Mouse (Mus musculus) layer of hippocampus, adult 2 months (tissue): Measurements from ENCODE around the gene Ift140. TPM values are rescaled to one million over a fixed set of nuclear protein-coding genes. Genes with fewer than 3 reads are reported as not detected.

ENCODE experiments used
- DNase-seq, 2 experiments: peaks; one replicate each; pipeline ENCODE4 v3.0.0; 2022; ENCODE audit warnings: low spot score in 2 of 2
- H3K27ac ChIP-seq: fragments of 200-600 bp; 2 replicates; pipeline ENCODE4 v1.8.1; 2022
- H3K4me3 ChIP-seq: fragments of 200-600 bp; 2 replicates; pipeline ENCODE4 v1.8.1; 2022; ENCODE audit warnings: mild to moderate bottlenecking
- CTCF ChIP-seq: fragments of 200-600 bp; conservative IDR thresholded peaks from 2 replicates; pipeline ENCODE4 v1.8.1; 2022; ENCODE audit warnings: antibody characterized with exemption, mild to moderate bottlenecking, moderate library complexity
- total RNA-seq, 2 experiments: library from RNA; stranded (reverse); gene quantifications; 2 replicates each; pipeline ENCODE4 v1.2.3; 2021

Ift140 gene
- total RNA-seq, 2 experiments from 2014 or later: 23.5 to 25.0 TPM

DNA sequence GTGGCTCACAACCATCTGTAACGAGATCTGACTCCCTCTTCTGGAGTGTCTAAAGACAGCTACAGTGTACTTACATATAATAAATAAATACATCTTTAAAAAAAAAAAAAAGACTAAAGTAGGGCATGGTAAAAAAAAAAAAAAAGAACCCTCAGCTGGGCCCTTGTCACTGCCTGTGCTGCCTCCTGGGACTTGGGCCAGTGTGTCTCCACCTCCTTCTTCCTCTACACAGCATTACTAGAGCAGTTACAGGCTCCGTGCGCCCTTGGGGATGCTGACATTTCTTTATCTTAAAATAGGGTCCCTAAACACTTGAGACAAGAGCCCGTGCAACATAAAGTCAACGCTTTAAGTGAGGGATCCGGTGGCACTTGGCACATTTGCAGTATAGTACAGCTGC lies 31.3 kb downstream of the Ift140 start:
- no peak for TF ChIP-seq CTCF
- H3K27ac ChIP-seq: no peak overlapping the region
- H3K4me3 ChIP-seq: no peak overlapping the region
- no peak for DNase-seq

DNA sequence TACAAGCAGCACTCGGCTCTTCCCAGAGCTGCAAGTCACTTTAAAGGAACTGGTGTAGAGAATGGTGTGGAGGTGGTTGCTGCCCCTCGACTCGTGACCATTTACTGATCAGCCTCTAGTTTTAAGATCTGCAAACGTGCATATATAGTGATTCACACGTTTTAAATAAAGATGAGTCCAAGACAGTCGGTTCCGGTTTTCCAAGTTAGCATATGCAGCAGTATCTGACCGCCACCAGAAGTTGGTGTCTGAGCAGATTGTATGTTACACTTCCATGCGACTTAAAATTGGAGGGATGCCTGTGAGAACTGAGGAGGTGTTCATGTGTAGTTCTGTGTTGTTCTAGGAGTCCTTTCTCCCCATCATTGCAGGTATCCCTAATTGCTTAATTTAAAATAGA lies 37.4 kb downstream of the Ift140 start:
- TF ChIP-seq CTCF: no peak
- DNase-seq: no peak
- Histone ChIP-seq H3K27ac (no peak overlapping the region), H3K4me3 (no peak overlapping the region)

DNA sequence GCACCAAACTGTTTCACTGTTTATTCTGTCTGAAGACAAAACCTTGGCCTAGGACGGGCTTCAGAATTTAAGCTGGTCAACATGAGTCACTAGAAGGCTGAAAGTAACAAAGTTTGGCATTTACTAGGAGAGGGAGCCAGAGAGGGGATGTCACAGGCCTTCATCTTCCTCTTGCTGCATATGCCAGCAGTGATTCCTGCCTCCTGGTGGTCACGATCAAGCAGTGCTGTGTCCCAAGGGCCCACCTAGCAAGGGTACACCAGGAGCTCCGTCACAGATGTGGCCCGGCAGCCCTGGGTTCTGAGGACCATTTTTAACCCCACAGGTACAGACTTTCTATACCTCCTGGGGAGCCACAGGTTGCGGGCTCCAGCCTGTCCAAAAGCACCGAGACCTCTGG lies 41.2 kb downstream of the Ift140 start:
- DNase-seq: no peak
- TF ChIP-seq CTCF: peak; percentile 45
- H3K27ac ChIP-seq: no peak overlapping the region
- H3K4me3 ChIP-seq: no peak overlapping the region

DNA sequence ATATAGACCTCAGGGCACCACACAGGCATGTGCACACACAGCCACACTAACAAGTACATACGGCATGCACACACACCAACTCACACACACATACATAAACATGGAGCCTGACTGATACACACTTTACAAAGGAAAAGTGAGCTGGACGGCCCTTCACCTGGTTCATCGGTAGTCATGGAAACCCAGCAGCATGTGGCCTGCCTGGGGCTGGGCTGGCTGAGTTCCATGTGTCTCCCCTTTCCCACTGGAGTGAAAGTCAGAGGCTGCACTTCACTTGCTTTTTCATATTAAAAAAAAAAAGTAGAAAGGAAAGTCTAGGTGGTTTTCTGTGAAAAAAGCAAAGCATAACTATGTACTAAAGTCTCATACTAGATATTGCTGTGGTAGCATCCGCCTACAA lies 47.4 kb downstream of the Ift140 start:
- H3K4me3 ChIP-seq: no peak overlapping the region
- peak overlapping the region; percentile 51 for H3K27ac ChIP-seq
- no peak for TF ChIP-seq CTCF
- DNase-seq: no peak

DNA sequence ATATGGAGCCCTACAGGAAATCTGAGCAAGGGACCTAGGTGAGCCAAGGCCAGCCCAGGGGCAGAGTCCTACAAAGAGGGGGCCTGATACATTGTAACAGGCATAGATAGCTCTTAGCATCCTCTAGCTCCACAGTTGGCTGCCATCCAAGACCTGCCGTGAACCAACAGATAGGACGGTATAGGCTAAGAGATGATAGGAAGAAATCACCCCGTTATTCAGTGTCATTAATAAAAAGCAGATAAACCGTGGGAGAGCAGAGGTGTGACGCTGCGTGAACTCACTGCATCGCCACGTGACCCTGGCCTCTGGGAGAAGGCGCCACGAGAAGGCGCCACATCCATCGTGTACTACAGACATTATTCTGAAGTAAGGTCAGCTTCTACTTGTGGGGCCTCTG lies 48.0 kb downstream of the Ift140 start:
- no peak for DNase-seq
- Histone ChIP-seq H3K4me3 (no peak overlapping the region), H3K27ac (peak overlapping the region; percentile 51)
- TF ChIP-seq CTCF: no peak

DNA sequence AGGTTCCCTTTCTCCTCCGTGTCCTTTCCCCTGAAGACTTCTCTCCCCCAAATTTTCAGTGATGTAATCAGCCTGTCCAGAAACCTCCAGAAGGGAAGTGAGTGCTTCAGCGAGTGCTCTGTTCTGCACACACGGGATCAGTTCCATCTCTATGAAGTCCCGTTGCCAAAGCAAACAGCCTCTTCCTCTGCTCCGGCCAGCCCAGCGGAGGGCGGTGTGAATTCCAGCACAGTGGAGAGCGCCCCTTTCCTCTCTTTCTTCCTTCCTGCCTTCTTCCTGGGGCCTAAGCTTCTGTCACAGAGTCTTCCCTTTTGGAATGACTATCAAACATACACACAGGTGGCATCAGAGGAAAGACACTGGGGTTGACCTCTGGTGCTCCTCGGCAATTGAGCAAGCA lies 48.5 kb downstream of the Ift140 start:
- no peak for DNase-seq
- no peak for TF ChIP-seq CTCF
- no peak overlapping the region for H3K4me3 ChIP-seq
- peak overlapping the region; percentile 51 for H3K27ac ChIP-seq

DNA sequence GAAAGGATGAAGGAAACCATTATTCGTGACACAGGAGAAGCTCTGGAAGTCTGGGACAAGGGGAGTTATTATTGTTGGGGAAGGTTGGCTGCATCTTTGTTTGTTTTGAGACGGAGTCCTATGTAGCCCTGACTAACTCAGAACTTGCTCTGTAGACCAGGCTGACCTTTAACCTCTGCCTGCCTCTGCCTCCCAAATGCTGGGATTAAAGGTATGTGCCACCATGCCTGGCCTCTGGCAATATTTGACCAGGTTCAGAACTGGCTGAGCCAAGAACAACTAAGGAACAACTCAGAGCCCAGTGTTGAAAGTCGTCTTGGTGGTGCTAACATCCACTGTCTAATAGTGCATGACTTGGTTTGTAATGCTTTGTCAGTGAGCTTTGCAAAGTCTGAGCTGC lies 49.3 kb downstream of the Ift140 start:
- TF ChIP-seq CTCF: no peak
- no peak for DNase-seq

DNA sequence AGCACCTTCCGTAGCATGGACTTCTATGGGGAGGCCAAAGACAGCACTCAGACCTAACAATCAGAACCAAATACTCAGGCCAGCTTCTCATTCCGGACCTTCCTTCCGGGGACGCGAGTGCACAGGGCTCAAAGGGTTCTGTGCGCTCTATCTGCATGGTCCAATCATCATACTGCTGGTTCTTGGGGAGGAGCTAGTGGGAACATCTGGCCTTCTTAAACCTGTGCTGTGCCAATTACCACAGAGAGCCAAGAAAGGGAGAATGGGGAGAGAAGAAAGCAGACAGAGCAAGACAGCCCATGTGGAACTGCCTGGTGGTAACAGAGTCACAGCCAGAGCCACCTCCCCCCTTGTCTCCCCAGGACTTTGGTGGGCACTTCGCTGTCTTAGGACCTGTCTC lies 50.7 kb downstream of the Ift140 start:
- peak overlapping the region; percentile 78 for H3K27ac ChIP-seq
- no peak for TF ChIP-seq CTCF
- no peak for DNase-seq

More for the DNA sequence above, 49.3 kb downstream of the Ift140 start:
- 0 out of 2 replicates have a peak overlapping the region, but pooled peaks have one; percentile 28 for H3K27ac ChIP-seq
- no peak overlapping the region for H3K4me3 ChIP-seq

DNA sequence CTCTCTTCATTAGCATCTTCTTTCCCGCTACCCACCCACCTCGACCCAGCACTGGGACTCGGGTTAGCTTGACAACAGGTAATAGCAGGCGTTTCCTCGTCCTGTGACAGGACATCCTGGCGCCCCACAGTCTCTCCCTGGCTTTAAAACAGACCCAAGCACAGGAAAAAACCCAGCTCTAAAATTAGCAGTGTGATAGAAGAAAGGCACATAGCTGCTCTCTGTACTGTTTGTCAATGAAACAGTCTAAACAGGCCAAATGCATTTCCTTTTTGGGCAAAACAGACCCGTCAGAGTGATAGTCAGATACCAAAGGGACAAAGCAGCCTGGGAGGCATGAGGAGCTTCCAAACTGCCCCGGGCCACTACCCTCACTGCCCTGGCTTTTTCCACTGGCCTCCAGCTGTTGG lies 51.6 kb downstream of the Ift140 start:
- no peak overlapping the region for H3K4me3 ChIP-seq
- peak overlapping the region; percentile 78 for H3K27ac ChIP-seq
- DNase-seq: no peak
- no peak for TF ChIP-seq CTCF

More for the DNA sequence above, 50.7 kb downstream of the Ift140 start:
- H3K4me3 ChIP-seq: no peak overlapping the region

DNA sequence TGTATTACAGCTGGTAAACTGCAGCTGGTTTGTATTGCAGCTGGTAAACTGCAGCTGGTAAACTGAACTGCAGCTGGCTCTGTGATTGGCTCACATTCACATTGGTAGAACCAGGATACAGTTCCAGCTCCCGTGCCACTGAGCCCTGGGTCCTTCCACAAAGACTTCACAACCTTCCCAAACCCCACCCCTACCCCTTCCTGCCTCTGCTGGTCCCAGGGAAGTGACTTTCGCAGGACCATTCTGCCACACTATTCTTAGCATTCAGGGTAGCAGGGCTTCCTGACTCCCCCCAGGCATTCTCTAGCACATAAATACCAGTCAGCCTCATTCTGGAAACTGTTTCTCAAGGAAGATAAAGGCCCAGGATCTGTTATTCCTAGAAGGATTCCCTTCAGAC lies 52.8 kb downstream of the Ift140 start:
- no peak for TF ChIP-seq CTCF
- no peak for DNase-seq
- Histone ChIP-seq H3K4me3 (no peak overlapping the region), H3K27ac (peak overlapping the region; percentile 78; the same call in 1 of the 2 replicates)

DNA sequence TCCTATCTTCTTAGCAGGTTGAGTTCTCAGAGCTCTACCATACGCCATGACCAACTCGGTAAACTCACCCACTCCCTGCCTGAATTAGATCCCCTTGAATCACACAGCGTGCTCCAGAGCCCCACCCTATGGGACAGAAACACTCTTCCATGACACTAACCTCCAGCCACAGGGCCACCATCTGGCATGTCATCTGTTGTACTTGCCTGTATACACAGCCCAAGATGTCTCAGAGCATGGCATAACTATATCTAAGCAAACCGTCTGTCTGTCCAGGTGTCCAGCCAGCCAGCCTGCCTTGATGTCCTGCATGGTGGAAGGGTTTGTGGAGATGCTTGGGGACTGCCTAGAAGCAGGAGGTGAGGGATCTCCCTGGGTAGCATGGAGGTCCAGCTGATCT lies 61.0 kb downstream of the Ift140 start:
- no peak for TF ChIP-seq CTCF
- no peak for DNase-seq
- Histone ChIP-seq H3K27ac (peak overlapping the region; percentile 77; the same call in 1 of the 2 replicates), H3K4me3 (no peak overlapping the region; the same call in 1 of the 2 replicates)

DNA sequence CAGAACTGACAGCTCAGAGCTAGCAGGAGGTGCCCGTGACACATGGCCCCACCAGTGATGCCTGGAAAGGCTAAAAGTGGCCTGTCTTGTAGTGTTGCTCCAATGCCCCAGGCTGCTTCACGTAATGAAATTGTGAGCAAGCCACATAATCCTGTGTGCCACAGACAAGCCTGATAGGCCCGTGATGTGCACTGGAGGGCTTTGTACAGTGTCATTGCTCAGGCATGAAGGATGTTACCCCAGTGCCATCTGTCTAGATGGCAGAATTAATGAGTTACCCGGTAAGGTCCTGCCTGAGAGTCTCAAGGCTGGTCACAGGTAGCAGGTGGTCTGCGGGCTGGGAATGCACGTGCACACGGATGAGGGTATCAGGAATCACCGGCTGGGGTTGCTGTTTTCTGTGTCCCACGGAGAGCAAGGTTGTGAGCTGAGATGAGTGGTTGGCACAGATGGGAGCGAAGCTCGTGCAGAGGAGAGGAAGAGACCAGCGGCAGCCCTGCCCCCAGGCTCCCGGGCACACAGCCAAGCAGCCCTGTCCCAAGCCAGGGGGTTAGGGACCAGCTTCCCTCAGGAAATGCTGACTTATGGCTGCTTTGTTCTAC lies 62.0 kb downstream of the Ift140 start:
- no peak for TF ChIP-seq CTCF
- peak; percentile 56 to 66 for DNase-seq
- peak overlapping the region; percentile 77 for H3K27ac ChIP-seq
- H3K4me3 ChIP-seq: peak overlapping the region; percentile 50

DNA sequence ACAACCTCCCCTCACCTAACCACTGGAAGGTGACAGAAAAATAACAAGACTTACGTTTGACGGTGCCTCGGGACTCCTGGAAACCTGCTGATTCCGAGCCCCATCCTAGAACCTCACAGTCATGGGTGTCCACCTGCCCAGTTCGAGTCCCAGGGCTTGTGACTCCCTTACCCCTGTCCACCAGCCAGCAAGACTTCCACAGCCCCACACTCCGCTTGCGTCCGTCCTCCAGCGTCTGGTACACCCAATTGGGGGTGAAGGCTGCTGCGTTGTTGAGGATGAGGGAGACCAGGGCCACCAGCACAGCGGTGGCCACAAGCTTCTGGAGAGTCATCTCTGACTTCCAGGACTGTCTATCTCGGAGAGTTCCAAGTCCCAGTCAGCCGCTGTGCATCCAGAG lies 64.3 kb downstream of the Ift140 start:
- H3K4me3 ChIP-seq: peak overlapping the region; percentile 50
- peak overlapping the region; percentile 77 for H3K27ac ChIP-seq
- TF ChIP-seq CTCF: no peak
- no peak for DNase-seq

DNA sequence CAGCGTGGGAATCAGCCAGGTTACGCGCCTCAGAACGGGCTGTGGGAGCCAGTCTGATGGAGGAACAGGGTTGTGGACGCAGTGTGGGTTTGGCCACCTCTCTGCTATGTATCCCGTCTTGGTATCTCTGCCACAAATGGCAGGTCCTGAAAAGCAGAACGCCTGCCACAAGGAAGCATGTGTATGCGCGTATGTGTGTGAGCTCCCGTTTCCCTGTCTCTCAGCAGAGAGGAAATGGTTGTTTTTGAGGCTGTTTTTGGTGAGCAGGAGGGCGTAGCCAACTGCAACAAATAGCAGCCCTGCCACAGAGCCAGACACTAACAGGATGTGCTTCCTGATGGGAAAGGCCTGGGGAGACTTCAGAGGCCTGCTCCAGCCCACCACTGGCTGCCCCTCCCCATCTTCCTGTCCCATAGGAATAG lies 65.1 kb downstream of the Ift140 start:
- Histone ChIP-seq H3K27ac (peak overlapping the region; percentile 77), H3K4me3 (peak overlapping the region; percentile 50)
- TF ChIP-seq CTCF: no peak
- no peak for DNase-seq
